Mouse (Mus musculus) midbrain, embryonic 12.5 days (tissue): ENCODE results near the gene Gm44511. TPM values are rescaled to one million over a fixed set of nuclear protein-coding genes. Genes with fewer than 3 reads are reported as not detected.

Source experiments
- ATAC-seq: fragments of 200-750 bp; cut with Nextera tagmentation; 2 replicates; pipeline ENCODE4 v1.8.0; 2017; ENCODE audit warnings: low read depth, moderate TSS enrichment, moderate library complexity; ENCODE audit not compliant: low FRiP score
- H3K27ac ChIP-seq: fragments of 300-500 bp; sonication (generic); replicated peaks from 2 replicates; pipeline ENCODE4 v1.5.1; 2016; ENCODE audit warnings: mild to moderate bottlenecking
- H3K27me3 ChIP-seq: fragments of 300-500 bp; sonication (generic); 2 replicates; pipeline ENCODE4 v1.6.1; 2016; ENCODE audit warnings: mild to moderate bottlenecking
- H3K36me3 ChIP-seq: fragments of 300-500 bp; sonication (generic); 2 replicates; pipeline ENCODE4 v1.6.1; 2016
- H3K4me1 ChIP-seq: fragments of 300-500 bp; sonication (generic); 2 replicates; pipeline ENCODE4 v1.6.1; 2016
- H3K4me2 ChIP-seq: fragments of 300-500 bp; sonication (generic); replicated peaks from 2 replicates; pipeline ENCODE4 v1.6.1; 2016; ENCODE audit warnings: mild to moderate bottlenecking, moderate library complexity
- H3K4me3 ChIP-seq: fragments of 300-500 bp; sonication (generic); 2 replicates; pipeline ENCODE4 v1.5.1; 2016; ENCODE audit warnings: mild to moderate bottlenecking
- H3K9ac ChIP-seq: fragments of 300-500 bp; sonication (generic); replicated peaks from 2 replicates; pipeline ENCODE4 v1.6.1; 2016; ENCODE audit warnings: mild to moderate bottlenecking, moderate library complexity
- H3K9me3 ChIP-seq: fragments of 300-500 bp; sonication (generic); 2 replicates; pipeline ENCODE4 v1.6.1; 2016; ENCODE audit warnings: mild to moderate bottlenecking
- WGBS: fragments of 180-500 bp; shearing (Covaris S2); methylation state at CpG from one replicate; pipeline ENCODE4 v1.1.7; 2016; 5-methylcytosine and 5-hydroxymethylcytosine counted together
- polyA plus RNA-seq: library from polyadenylated mRNA; unstranded; fragments of >200 nt; fragmentation: Nextera tagmentation; extraction: Ambion mirVana; gene quantifications from 2 replicates; pipeline ENCODE4 v1.2.1, GENCODE M21; 2016

Gene Gm44511
- not detected in 2 replicates for polyA plus RNA-seq

DNA sequence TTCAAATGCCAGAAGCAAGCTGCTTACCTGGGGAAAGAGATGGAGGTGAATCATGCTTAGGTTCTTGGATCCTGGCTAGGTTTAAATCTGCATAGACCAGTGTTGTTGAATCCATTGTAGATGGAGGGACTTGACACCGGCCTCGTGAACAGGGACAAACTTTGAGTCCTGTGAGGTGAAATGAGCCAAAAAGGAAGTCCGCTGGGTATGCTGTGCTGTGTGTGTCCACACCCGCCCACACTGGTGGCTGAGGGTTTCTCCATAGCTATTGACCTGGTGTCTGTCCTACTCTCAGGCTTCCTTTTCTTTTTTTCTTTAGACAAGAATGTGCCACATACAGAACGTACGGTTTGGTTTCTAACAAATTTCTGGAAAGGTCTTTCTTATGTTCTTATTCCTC, at the start of gene Gm44511, which contains the start of gene Klrb1b:
TSS of gene Gm44511 (minus strand) at position 184 of the 400 bp plus-strand sequence.
TSS of gene Klrb1b (minus strand) at position 200 of the 400 bp plus-strand sequence.
- Histone ChIP-seq H3K27me3 (no peaks in the 10 kb centered on the region), H3K27ac (no peak within 1 kb of the TSS), H3K9ac (no peak within 1 kb of the TSS), H3K4me2 (no peak within 1 kb of the TSS), H3K36me3 (no peaks in the 10 kb centered on the region), H3K4me1 (no peaks in the 10 kb centered on the region), H3K9me3 (no peaks in the 10 kb centered on the region), H3K4me3 (no peak within 1 kb of the TSS)
- ATAC-seq = no peak
- 87% methylated on average over 6 of the region's 6 CpGs for WGBS

DNA sequence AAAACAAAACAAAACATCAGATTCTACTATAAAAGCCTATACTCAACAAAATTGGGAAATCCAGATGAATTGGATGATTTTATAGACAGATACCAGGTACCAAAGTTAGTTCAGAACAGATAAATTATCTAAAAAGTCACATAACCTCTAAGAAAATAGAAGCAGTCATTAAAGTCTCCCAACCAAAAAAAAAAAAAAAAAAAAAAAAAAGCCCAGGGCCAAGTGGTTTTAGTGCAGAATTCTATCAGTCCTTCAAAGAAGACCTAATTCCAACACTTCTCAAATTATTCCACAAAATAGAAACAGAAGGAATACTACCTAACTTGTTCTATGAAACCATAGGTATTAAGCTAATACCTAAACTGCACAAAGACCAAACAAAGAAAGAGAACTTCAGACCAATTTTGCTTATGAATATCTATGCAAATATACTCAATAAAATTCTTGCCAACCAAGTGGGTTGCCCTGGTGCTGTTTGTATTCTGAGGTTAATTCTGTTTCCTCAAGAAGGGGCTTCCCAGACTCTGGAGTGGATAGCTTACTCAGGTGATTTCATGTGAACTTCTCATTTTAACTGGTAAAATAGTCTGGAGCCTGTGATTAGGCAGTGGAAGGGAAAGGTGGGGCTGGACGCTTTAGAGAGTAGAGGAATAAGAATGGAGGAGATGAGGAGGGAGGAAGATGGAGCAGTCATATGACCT, 45.9 kb upstream of the Gm44511 start:
- 76% methylated on average over 1 of the region's 1 CpGs for WGBS
- no peak overlapping the region for H3K4me2 ChIP-seq
- H3K9ac ChIP-seq = no peak overlapping the region
- no peak overlapping the region for H3K27ac ChIP-seq
- H3K27me3 ChIP-seq = no peaks in the 10 kb centered on the region
- H3K9me3 ChIP-seq = no peaks in the 10 kb centered on the region
- H3K4me1 ChIP-seq = no peaks in the 10 kb centered on the region
- H3K36me3 ChIP-seq = no peaks in the 10 kb centered on the region
- ATAC-seq = no peak
- H3K4me3 ChIP-seq = no peak overlapping the region

GRCm38 (mm10) chr6:128868861-128869260, 42.7 kb upstream of the Gm44511 start:
- no peaks in the 10 kb centered on the region for H3K9me3 ChIP-seq
- no peaks in the 10 kb centered on the region for H3K4me1 ChIP-seq
- H3K9ac ChIP-seq = no peak overlapping the region
- no peaks in the 10 kb centered on the region for H3K36me3 ChIP-seq
- ATAC-seq = no peak
- H3K4me3 ChIP-seq = no peak overlapping the region
- H3K27ac ChIP-seq = no peak overlapping the region
- 11% methylated on average over 3 of the region's 3 CpGs for WGBS
- no peak overlapping the region for H3K4me2 ChIP-seq
- H3K27me3 ChIP-seq = no peaks in the 10 kb centered on the region

- H3K27ac ChIP-seq = no peak overlapping the region
- no peaks in the 10 kb centered on the region for H3K9me3 ChIP-seq
- H3K36me3 ChIP-seq = no peaks in the 10 kb centered on the region
- H3K4me1 ChIP-seq = no peaks in the 10 kb centered on the region
- WGBS = 87% methylated on average over 2 of the region's 2 CpGs
- H3K9ac ChIP-seq = no peak overlapping the region
- H3K4me2 ChIP-seq = no peak overlapping the region
- no peaks in the 10 kb centered on the region for H3K27me3 ChIP-seq
- H3K4me3 ChIP-seq = no peak overlapping the region
- ATAC-seq = no peak
These were observed 31.9 kb upstream of the Gm44511 start for GRCm38 (mm10) chr6:128857976-128858375.

- no peaks in the 10 kb centered on the region for H3K36me3 ChIP-seq
- H3K9ac ChIP-seq = no peak overlapping the region
- H3K27ac ChIP-seq = no peak overlapping the region
- ATAC-seq = no peak
- 76% methylated on average over 5 of the region's 5 CpGs for WGBS
- H3K4me3 ChIP-seq = no peak overlapping the region
- H3K4me2 ChIP-seq = no peak overlapping the region
- no peaks in the 10 kb centered on the region for H3K4me1 ChIP-seq
- no peaks in the 10 kb centered on the region for H3K9me3 ChIP-seq
- no peaks in the 10 kb centered on the region for H3K27me3 ChIP-seq
These were observed 30.1 kb upstream of the Gm44511 start for GRCm38 (mm10) chr6:128856250-128856649.

DNA sequence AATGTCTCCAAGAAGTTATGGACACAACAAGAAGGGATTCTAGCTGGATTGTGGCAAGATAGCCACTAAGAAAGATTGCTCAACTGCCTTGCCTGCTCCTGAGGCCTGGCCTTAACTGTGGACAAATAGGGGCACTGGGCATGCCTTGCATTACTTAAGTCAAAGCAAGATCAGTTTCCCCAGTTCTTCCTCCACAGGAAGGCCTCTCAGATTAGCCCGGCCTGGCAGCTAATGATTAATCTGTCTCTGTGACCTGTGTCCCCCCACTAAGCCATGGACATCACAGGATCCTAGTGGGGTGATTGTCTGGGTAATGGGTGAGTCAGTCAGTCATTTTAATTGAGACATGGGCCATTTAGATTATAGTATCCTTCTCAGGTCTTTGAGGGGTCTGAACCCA, 29.4 kb upstream of the Gm44511 start:
- Histone ChIP-seq H3K9me3 (no peaks in the 10 kb centered on the region), H3K9ac (no peak overlapping the region), H3K27me3 (no peaks in the 10 kb centered on the region), H3K4me2 (no peak overlapping the region), H3K36me3 (no peaks in the 10 kb centered on the region), H3K4me3 (no peak overlapping the region), H3K4me1 (no peaks in the 10 kb centered on the region), H3K27ac (no peak overlapping the region)
- 77% methylated on average over 1 of the region's 1 CpGs for WGBS
- ATAC-seq = no peak

DNA sequence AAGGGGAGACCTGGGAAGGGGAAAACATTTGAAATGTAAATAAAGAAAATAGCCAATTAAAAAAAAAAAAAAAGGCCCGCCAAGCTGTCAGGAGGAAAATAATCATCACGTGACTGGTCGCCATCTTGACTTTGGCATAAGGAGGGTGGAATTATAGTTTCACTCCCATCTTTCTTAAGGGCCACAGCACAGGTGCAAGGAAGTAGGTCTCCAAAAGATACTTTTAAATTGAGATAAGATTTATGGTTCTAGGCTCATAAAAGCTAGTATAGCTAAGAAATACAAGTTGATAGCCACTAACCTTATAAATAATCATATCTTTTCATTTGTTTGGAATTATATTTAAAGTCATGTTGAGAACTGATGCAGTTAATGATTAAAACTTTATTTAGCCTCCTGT, 28.8 kb upstream of the Gm44511 start:
- no peak overlapping the region for H3K9ac ChIP-seq
- H3K27ac ChIP-seq = no peak overlapping the region
- no peaks in the 10 kb centered on the region for H3K9me3 ChIP-seq
- no peaks in the 10 kb centered on the region for H3K4me1 ChIP-seq
- no peak for ATAC-seq
- 91% methylated on average over 3 of the region's 3 CpGs for WGBS
- H3K36me3 ChIP-seq = no peaks in the 10 kb centered on the region
- H3K4me3 ChIP-seq = no peak overlapping the region
- H3K27me3 ChIP-seq = no peaks in the 10 kb centered on the region
- no peak overlapping the region for H3K4me2 ChIP-seq

DNA sequence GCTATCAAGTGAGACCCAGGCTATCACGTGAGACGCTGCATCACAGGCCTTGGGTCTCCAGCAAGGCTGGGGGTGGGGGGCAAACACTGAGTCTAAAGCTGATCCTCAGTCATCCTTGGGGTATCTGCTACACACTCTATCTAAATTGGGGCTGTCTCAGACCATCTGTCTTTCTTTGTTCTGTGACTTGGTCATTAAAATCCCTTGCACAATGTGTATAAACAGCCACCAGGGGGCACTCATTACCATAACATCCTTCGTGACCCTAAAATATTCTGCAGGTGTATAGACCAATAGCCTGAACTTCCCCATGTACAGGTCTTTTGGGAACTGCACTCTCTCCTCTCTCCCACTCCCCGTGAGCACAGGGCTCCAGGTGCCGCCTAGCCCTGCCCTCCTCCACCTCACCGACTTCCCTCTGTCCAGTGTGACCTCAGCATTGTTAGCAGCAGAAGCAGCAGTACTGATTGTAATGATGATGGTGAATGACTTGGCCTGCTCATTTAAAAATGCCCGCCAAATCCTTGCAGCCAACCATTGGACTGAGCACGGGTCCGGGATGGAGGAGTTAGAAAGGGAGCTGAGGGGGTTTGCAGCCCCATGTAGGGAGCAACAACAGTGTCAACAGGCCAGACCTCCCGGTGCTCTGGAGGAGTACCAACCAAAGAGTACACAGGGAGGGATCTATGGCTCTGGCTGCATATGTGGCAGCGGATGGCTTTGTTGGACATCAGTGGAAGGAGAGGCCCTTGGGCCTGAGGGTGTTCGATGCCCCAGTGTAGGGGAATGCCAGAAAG, 28.1 kb upstream of the Gm44511 start:
- H3K27ac ChIP-seq = no peak overlapping the region
- ATAC-seq = peak; percentile 87
- no peaks in the 10 kb centered on the region for H3K9me3 ChIP-seq
- 45% methylated on average over 12 of the region's 12 CpGs for WGBS
- peak overlapping the region; percentile 4; the same call in 1 of the 2 replicates for H3K4me2 ChIP-seq
- no peak overlapping the region for H3K9ac ChIP-seq
- H3K36me3 ChIP-seq = no peaks in the 10 kb centered on the region
- no peaks in the 10 kb centered on the region for H3K4me1 ChIP-seq
- H3K27me3 ChIP-seq = no peaks in the 10 kb centered on the region
- no peak overlapping the region for H3K4me3 ChIP-seq

- no peak for ATAC-seq
- Histone ChIP-seq H3K27ac (no peak overlapping the region), H3K36me3 (no peaks in the 10 kb centered on the region), H3K9me3 (no peaks in the 10 kb centered on the region), H3K4me3 (no peak overlapping the region), H3K9ac (no peak overlapping the region), H3K4me2 (no peak overlapping the region), H3K4me1 (no peaks in the 10 kb centered on the region), H3K27me3 (no peaks in the 10 kb centered on the region)
- WGBS = 81% methylated on average over 3 of the region's 3 CpGs
These were observed 26.7 kb upstream of the Gm44511 start for GRCm38 (mm10) chr6:128852766-128853165.

DNA sequence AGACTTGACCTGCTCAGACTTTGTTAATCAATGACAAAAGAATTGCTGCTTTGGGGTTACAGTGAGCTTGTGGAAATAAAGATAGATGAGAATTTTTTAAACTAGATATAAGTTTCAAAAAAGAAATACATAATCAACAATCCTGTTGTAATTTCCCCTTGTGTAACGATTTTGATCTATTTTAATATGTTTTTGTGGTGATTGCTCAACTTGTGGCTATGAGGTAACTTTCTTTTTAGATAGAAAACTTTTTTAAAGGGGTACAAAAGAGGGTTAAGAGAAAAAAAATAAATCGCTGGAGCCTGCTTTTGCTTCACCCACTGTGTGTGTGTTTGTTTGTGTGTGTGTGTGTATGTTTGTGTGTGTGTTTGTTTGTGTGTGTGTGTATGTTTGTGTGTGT, 25.0 kb upstream of the Gm44511 start:
- no peaks in the 10 kb centered on the region for H3K9me3 ChIP-seq
- no peaks in the 10 kb centered on the region for H3K27me3 ChIP-seq
- no peak overlapping the region for H3K27ac ChIP-seq
- H3K4me2 ChIP-seq = no peak overlapping the region
- ATAC-seq = no peak
- 90% methylated on average over 2 of the region's 2 CpGs for WGBS
- no peaks in the 10 kb centered on the region for H3K36me3 ChIP-seq
- no peaks in the 10 kb centered on the region for H3K4me1 ChIP-seq
- H3K9ac ChIP-seq = no peak overlapping the region
- no peak overlapping the region for H3K4me3 ChIP-seq

GRCm38 (mm10) chr6:128850671-128851070, 24.6 kb upstream of the Gm44511 start:
- Histone ChIP-seq H3K4me3 (no peak overlapping the region), H3K9ac (no peak overlapping the region), H3K27ac (no peak overlapping the region), H3K4me1 (no peaks in the 10 kb centered on the region), H3K9me3 (no peaks in the 10 kb centered on the region), H3K4me2 (no peak overlapping the region), H3K27me3 (no peaks in the 10 kb centered on the region), H3K36me3 (no peaks in the 10 kb centered on the region)
- ATAC-seq = no peak
- WGBS = 78% methylated on average over 2 of the region's 2 CpGs

DNA sequence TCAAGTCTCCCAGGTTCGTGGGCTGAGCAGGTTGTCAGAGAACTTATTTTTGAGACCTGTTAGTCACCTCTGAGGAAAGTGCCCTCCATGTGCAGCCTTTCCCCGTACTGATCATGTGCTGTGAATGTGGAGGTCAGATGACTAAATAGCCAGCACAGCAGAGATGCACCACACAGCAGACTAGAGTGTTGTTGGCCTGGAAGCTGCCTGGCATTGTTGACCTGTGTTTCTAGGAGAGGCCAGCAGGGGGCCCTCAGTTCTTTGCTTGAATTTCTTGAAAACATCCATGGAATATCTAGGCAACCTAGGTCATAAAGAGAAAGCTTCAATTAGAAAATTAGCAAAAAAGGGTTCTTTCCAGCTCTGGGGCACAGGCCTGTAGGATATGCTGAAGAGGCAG, 23.8 kb upstream of the Gm44511 start:
- Histone ChIP-seq H3K36me3 (no peaks in the 10 kb centered on the region), H3K4me2 (no peak overlapping the region), H3K4me3 (no peak overlapping the region), H3K9me3 (no peaks in the 10 kb centered on the region), H3K27me3 (no peaks in the 10 kb centered on the region), H3K9ac (no peak overlapping the region), H3K27ac (no peak overlapping the region), H3K4me1 (no peaks in the 10 kb centered on the region)
- WGBS = 55% methylated on average over 2 of the region's 2 CpGs
- no peak for ATAC-seq
